Mouse (Mus musculus) kidney, embryonic 14.5 days (tissue): ENCODE measurements around the gene Cnot9. TPM values are rescaled to one million over a fixed set of nuclear protein-coding genes. Genes with fewer than 3 reads are reported as not detected.

Experiments used
- ATAC-seq: fragments of 200-750 bp; cut with Nextera tagmentation; 2 replicates; pipeline ENCODE4 v1.8.0; 2017; ENCODE audit warnings: moderate number of reproducible peaks, mild to moderate bottlenecking, moderate TSS enrichment, moderate library complexity; ENCODE audit not compliant: low FRiP score, low TSS enrichment
- H3K27ac ChIP-seq: fragments of 300-500 bp; sonication (generic); 2 replicates; pipeline ENCODE4 v1.5.1; 2014; ENCODE audit warnings: low read depth, mild to moderate bottlenecking, low read length, moderate library complexity, mixed read lengths
- H3K27me3 ChIP-seq: fragments of 300-500 bp; sonication (generic); 2 replicates; pipeline ENCODE4 v1.6.1; 2014; ENCODE audit warnings: mild to moderate bottlenecking, low read length; ENCODE audit not compliant: control insufficient read depth, insufficient read depth
- H3K36me3 ChIP-seq: fragments of 300-500 bp; sonication (generic); 2 replicates; pipeline ENCODE4 v1.6.1; 2014; ENCODE audit warnings: low read length, mixed read lengths; ENCODE audit not compliant: control insufficient read depth, insufficient read depth
- H3K4me1 ChIP-seq: fragments of 300-500 bp; sonication (generic); 2 replicates; pipeline ENCODE4 v1.6.1; 2014; ENCODE audit warnings: low read length, mixed read lengths; ENCODE audit not compliant: control insufficient read depth, insufficient read depth
- H3K4me2 ChIP-seq: fragments of 300-500 bp; sonication (generic); replicated peaks from 2 replicates; pipeline ENCODE4 v1.6.1; 2014; ENCODE audit warnings: low read depth, mild to moderate bottlenecking, low read length
- H3K4me3 ChIP-seq: fragments of 300-500 bp; sonication (generic); 2 replicates; pipeline ENCODE4 v1.5.1; 2014; ENCODE audit warnings: mild to moderate bottlenecking, low read length
- H3K9ac ChIP-seq: fragments of 300-500 bp; sonication (generic); 2 replicates; pipeline ENCODE4 v1.6.1; 2014; ENCODE audit warnings: low read depth, mild to moderate bottlenecking, low read length, moderate library complexity
- H3K9me3 ChIP-seq: fragments of 300-500 bp; sonication (generic); 2 replicates; pipeline ENCODE4 v1.6.1; 2016; ENCODE audit warnings: low read length; ENCODE audit not compliant: control insufficient read depth
- WGBS: fragments of 180-500 bp; shearing (Covaris S2); extraction: QIAGEN DNeasy Blood & Tissue Kit; methylation state at CpG from one replicate; pipeline ENCODE4 v1.1.7; 2014; 5-methylcytosine and 5-hydroxymethylcytosine counted together
- polyA plus RNA-seq: library from polyadenylated mRNA; unstranded; fragments of >200 nt; fragmentation: Nextera tagmentation; extraction: Ambion mirVana; gene quantifications from 2 replicates; pipeline ENCODE4 v1.2.1, GENCODE M21; 2014

The Cnot9 gene
- polyA plus RNA-seq, 1 experiment from 2014 or later = 92.9 TPM

GRCm38 (mm10) chr1:74519875-74520274, 14.0 kb downstream of the Cnot9 start:
- Histone ChIP-seq H3K27me3 (no peaks in the 10 kb centered on the region), H3K4me3 (no peak overlapping the region), H3K27ac (no peak overlapping the region), H3K9ac (no peak overlapping the region), H3K36me3 (peaks cover 60% of the 10 kb centered on the region), H3K9me3 (no peaks in the 10 kb centered on the region), H3K4me1 (no peaks in the 10 kb centered on the region), H3K4me2 (no peak overlapping the region)
- ATAC-seq = no peak

GRCm38 (mm10) chr1:74524746-74525145, 18.9 kb downstream of the Cnot9 start:
- H3K4me1 ChIP-seq = no peaks in the 10 kb centered on the region
- H3K36me3 ChIP-seq = peaks cover 86% of the 10 kb centered on the region

GRCm38 (mm10) chr1:74528589-74528988, 22.7 kb downstream of the Cnot9 start:
- Histone ChIP-seq H3K9me3 (no peaks in the 10 kb centered on the region), H3K4me3 (no peak overlapping the region), H3K4me1 (no peaks in the 10 kb centered on the region), H3K36me3 (peaks cover 84% of the 10 kb centered on the region), H3K4me2 (no peak overlapping the region), H3K27me3 (no peaks in the 10 kb centered on the region), H3K9ac (no peak overlapping the region), H3K27ac (no peak overlapping the region)
- 56% methylated on average over 7 of the region's 7 CpGs for WGBS
- no peak for ATAC-seq

More at GRCm38 (mm10) chr1:74524746-74525145, 18.9 kb downstream of the Cnot9 start:
- no peak overlapping the region for H3K27ac ChIP-seq
- H3K9me3 ChIP-seq = no peaks in the 10 kb centered on the region
- H3K27me3 ChIP-seq = no peaks in the 10 kb centered on the region
- H3K4me2 ChIP-seq = no peak overlapping the region
- no peak overlapping the region for H3K4me3 ChIP-seq
- WGBS = 92% methylated on average over 4 of the region's 4 CpGs
- no peak for ATAC-seq
- no peak overlapping the region for H3K9ac ChIP-seq

- no peak overlapping the region for H3K9ac ChIP-seq
- ATAC-seq = no peak
- H3K27me3 ChIP-seq = no peaks in the 10 kb centered on the region
These were observed 32.8 kb downstream of the Cnot9 start for GRCm38 (mm10) chr1:74538650-74539049.

GRCm38 (mm10) chr1:74542451-74542961, 36.6 kb downstream of the Cnot9 start, which contains the start of gene Plcd4:
Plcd4 (plus strand) TSS chr1:74542888.
- H3K27ac ChIP-seq = no peak within 1 kb of the TSS
- no peak within 1 kb of the TSS for H3K9ac ChIP-seq
- H3K4me1 ChIP-seq = peaks cover 9% of the 10 kb centered on the region; the same call in 1 of the 2 replicates
- no peak within 1 kb of the TSS for H3K4me3 ChIP-seq
- peak; percentile 82 for ATAC-seq
- no peaks in the 10 kb centered on the region for H3K9me3 ChIP-seq
- H3K4me2 ChIP-seq = peak within 1 kb of the TSS; percentile 36
- 3% methylated on average over 6 of the region's 6 CpGs for WGBS
- H3K27me3 ChIP-seq = no peaks in the 10 kb centered on the region
- no peaks in the 10 kb centered on the region for H3K36me3 ChIP-seq

More at GRCm38 (mm10) chr1:74538650-74539049, 32.8 kb downstream of the Cnot9 start:
- H3K9me3 ChIP-seq = no peaks in the 10 kb centered on the region
- no peaks in the 10 kb centered on the region for H3K36me3 ChIP-seq
- H3K4me1 ChIP-seq = peaks cover 9% of the 10 kb centered on the region; the same call in 1 of the 2 replicates
- H3K4me3 ChIP-seq = no peak overlapping the region
- no peak overlapping the region for H3K27ac ChIP-seq
- no peak overlapping the region for H3K4me2 ChIP-seq

- Histone ChIP-seq H3K9ac (no peak within 1 kb of the TSS), H3K36me3 (no peaks in the 10 kb centered on the region), H3K4me1 (peaks cover 9% of the 10 kb centered on the region; the same call in 1 of the 2 replicates), H3K4me3 (no peak within 1 kb of the TSS), H3K9me3 (no peaks in the 10 kb centered on the region), H3K4me2 (peak within 1 kb of the TSS; percentile 36; the same call in 1 of the 2 replicates), H3K27ac (no peak within 1 kb of the TSS), H3K27me3 (no peaks in the 10 kb centered on the region)
- WGBS = 82% methylated on average over 4 of the region's 4 CpGs
- ATAC-seq = no peak
These were observed 38.3 kb downstream of the Cnot9 start, which contains the start of gene Usp37 for GRCm38 (mm10) chr1:74544184-74544583. Usp37 (minus strand) TSS chr1:74544284.

- WGBS = 80% methylated on average over 5 of the region's 5 CpGs
- ATAC-seq = no peak
- no peaks in the 10 kb centered on the region for H3K4me1 ChIP-seq
These were observed 53.2 kb downstream of the Cnot9 start for GRCm38 (mm10) chr1:74559061-74559460.

GRCm38 (mm10) chr1:74565834-74566233, 60.0 kb downstream of the Cnot9 start:
- peaks cover 62% of the 10 kb centered on the region for H3K36me3 ChIP-seq
- no peak overlapping the region for H3K4me3 ChIP-seq
- no peaks in the 10 kb centered on the region for H3K9me3 ChIP-seq
- H3K27me3 ChIP-seq = no peaks in the 10 kb centered on the region
- ATAC-seq = no peak
- WGBS = 97% methylated on average over 6 of the region's 6 CpGs
- no peak overlapping the region for H3K27ac ChIP-seq
- H3K4me1 ChIP-seq = no peaks in the 10 kb centered on the region
- no peak overlapping the region for H3K4me2 ChIP-seq
- no peak overlapping the region for H3K9ac ChIP-seq

More at GRCm38 (mm10) chr1:74559061-74559460, 53.2 kb downstream of the Cnot9 start:
- no peaks in the 10 kb centered on the region for H3K36me3 ChIP-seq
- no peak overlapping the region for H3K4me2 ChIP-seq
- no peak overlapping the region for H3K4me3 ChIP-seq
- H3K9me3 ChIP-seq = no peaks in the 10 kb centered on the region
- H3K27me3 ChIP-seq = no peaks in the 10 kb centered on the region
- no peak overlapping the region for H3K27ac ChIP-seq
- no peak overlapping the region for H3K9ac ChIP-seq

GRCm38 (mm10) chr1:74569739-74570719, 64.2 kb downstream of the Cnot9 start:
- Histone ChIP-seq H3K4me3 (no peak overlapping the region), H3K4me2 (no peak overlapping the region), H3K4me1 (no peaks in the 10 kb centered on the region), H3K27ac (no peak overlapping the region), H3K9ac (no peak overlapping the region), H3K9me3 (no peaks in the 10 kb centered on the region), H3K27me3 (no peaks in the 10 kb centered on the region), H3K36me3 (peaks cover 94% of the 10 kb centered on the region)
- 93% methylated on average over 29 of the region's 29 CpGs for WGBS
- no peak for ATAC-seq
